Mouse (Mus musculus): ENCODE data around the gene Kbtbd8. TPM values are rescaled to one million over a fixed set of nuclear protein-coding genes. Genes with fewer than 3 reads are reported as not detected.

Kbtbd8 gene
- total and polyA plus RNA-seq, 2 experiments from 2014 or later: 1.0 to 3.7 TPM

DNA sequence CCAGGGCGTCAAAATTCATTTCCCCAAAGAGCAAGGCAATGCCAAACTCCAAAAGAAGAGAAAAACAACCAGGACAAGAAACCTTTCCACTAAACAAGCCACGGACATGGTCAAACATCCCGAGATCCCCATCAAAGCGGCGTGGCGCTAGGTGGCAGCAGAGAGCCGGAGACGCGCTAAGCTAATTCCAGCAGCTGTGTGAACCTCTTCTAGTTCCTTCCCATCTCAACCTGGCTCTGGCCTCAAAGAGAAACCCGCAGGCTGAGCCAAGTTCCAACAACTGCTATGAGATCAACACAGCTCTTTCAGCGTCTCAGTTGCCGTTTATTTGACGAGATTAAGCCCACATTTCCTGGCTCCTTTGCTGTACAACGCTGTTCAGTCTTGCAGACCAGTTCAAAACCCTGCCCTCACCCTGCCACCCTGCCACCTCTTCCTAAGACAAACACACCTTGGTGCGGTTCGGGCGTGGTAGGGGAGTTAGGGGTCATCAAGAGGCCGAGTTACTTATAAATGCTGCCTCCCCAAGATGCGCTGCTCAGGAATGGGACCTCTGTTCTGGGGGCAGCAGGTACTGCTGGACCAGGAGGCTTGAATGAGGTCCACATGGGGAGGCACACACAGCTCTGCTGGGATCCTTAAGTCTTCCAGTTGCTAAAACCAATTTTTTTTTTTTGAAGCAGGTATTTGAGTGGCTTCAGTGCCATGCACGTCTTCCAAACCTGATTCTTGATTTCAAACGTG is 18.5 kb upstream of the Kbtbd8 start:
- H3K9me3 ChIP-seq (ENCODE audit: low read length): no peaks in the 10 kb centered on the region
- TF ChIP-seq CTCF (IDR thresholded peaks at IDR 0.05): peak; percentile 94
- DNase-seq (ENCODE audit: low spot score) (peak; percentile 87), ATAC-seq (ENCODE audit: low FRiP score) (peak; percentile 63; the same call in 1 of the 2 replicates)
- no peak overlapping the region for H3K4me2 ChIP-seq (ENCODE audit: low read depth, low read length, poor library complexity, severe bottlenecking)
- H3K27ac ChIP-seq (ENCODE audit: low read depth, low read length): no peak overlapping the region
- H3K27me3 ChIP-seq (ENCODE audit: insufficient read depth, low read length): no peaks in the 10 kb centered on the region
- no peak overlapping the region for H3K9ac ChIP-seq (replicated peaks; ENCODE audit: low read length, poor library complexity, severe bottlenecking)
- H3K4me1 ChIP-seq (ENCODE audit: insufficient read depth, low read length): no peaks in the 10 kb centered on the region
- 24% methylated on average over 21 of the region's 21 CpGs for WGBS
- no peak overlapping the region for H3K4me3 ChIP-seq (ENCODE audit: low read depth, low read length)
- no peaks in the 10 kb centered on the region for H3K36me3 ChIP-seq (ENCODE audit: insufficient read depth, low read length)

DNA sequence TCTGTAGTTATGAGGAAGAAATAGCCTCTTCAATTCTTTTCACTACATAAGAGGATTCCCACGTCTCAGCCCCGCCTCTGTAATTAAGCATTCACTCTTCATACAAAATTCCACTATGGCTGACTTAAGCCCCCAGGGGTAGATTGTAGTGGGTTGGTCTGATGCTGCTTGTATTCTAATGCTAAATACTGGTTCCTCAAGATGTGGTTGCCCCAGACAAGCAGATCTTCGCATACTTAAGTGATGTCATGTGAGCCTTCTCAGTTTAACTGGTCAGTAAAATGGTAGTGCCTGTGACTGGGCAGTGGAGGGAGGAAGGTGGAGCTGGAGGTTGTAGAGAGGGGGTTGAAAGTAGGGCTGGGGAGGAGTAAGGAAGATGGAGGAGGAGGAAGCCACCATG is 13.3 kb upstream of the Kbtbd8 start:
- TF ChIP-seq CTCF (IDR thresholded peaks at IDR 0.05): no peak
- no peak overlapping the region for H3K27ac ChIP-seq (ENCODE audit: low read depth, low read length)
- no peaks in the 10 kb centered on the region for H3K9me3 ChIP-seq (ENCODE audit: low read length)
- DNase-seq (ENCODE audit: low spot score): no peak
- H3K4me2 ChIP-seq (ENCODE audit: low read depth, low read length, poor library complexity, severe bottlenecking): no peak overlapping the region
- no peak for ATAC-seq (ENCODE audit: low FRiP score)
- no peak overlapping the region for H3K4me3 ChIP-seq (ENCODE audit: low read depth, low read length)
- H3K9ac ChIP-seq (replicated peaks; ENCODE audit: low read length, poor library complexity, severe bottlenecking): no peak overlapping the region
- H3K36me3 ChIP-seq (ENCODE audit: insufficient read depth, low read length): no peaks in the 10 kb centered on the region
- WGBS: 34% methylated on average over 3 of the region's 3 CpGs
- H3K4me1 ChIP-seq (ENCODE audit: insufficient read depth, low read length): no peaks in the 10 kb centered on the region
- no peaks in the 10 kb centered on the region for H3K27me3 ChIP-seq (ENCODE audit: insufficient read depth, low read length)

DNA sequence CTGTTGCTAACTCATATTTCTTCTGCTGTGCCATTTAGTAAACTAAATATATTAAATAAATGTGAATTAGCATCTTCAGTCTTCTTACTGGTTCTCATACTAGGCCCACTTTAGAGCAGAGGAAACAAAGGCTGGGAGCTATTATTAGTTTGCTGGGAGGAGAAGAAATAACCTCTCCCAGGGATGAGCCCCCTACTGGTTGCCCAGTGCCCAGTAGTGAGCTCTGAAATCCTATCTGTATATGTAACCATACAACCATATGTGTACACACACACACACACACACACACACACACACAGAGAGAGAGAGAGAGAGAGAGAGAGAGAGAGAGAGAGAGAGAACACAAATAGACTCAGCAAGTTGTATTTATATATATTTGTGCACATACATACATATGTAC is 8.6 kb upstream of the Kbtbd8 start:
- H3K36me3 ChIP-seq (ENCODE audit: insufficient read depth, low read length): no peaks in the 10 kb centered on the region
- no peak overlapping the region for H3K4me3 ChIP-seq (ENCODE audit: low read depth, low read length)
- no peaks in the 10 kb centered on the region for H3K27me3 ChIP-seq (ENCODE audit: insufficient read depth, low read length)
- no peaks in the 10 kb centered on the region for H3K4me1 ChIP-seq (ENCODE audit: insufficient read depth, low read length)
- no peak for TF ChIP-seq CTCF (IDR thresholded peaks at IDR 0.05)
- ATAC-seq (ENCODE audit: low FRiP score): no peak
- no peak overlapping the region for H3K4me2 ChIP-seq (ENCODE audit: low read depth, low read length, poor library complexity, severe bottlenecking)
- DNase-seq (ENCODE audit: low spot score): no peak
- H3K27ac ChIP-seq (ENCODE audit: low read depth, low read length): no peak overlapping the region
- H3K9ac ChIP-seq (replicated peaks; ENCODE audit: low read length, poor library complexity, severe bottlenecking): no peak overlapping the region
- no peaks in the 10 kb centered on the region for H3K9me3 ChIP-seq (ENCODE audit: low read length)

DNA sequence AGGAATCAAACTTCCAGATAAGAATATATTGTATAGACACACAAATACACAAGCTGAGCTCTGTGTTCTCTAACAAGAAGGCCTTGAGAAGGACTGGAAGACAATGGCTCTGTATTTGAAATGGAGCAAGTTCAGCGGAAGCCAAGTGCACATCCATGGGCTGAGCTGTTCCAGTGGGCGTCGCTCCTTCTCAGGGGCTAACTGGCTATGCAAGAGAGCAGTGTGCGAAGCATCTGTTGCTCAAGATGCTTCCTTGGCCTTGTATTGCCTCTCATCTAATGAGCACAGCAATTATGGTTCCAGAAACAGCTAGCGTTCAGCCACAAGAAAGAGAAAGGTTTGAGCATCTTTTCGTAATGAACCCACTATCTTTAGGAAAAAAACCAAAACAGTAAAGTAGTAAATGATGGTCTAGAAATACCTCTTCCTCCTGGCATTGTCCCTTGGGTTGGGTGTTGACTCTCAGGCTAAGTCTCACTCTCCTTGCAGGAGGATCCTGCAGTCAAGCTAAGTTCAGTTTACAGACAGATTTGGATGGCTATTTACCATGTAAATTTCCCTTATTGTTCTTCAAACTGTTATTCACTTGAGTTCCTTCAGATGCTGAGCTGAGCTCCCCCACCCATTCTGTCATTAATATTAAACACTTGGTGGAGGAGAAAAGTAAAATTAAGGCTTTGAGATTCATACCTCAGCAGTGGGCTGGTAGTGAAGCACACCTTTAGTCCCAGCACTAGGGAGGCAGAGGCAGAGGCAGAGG is 7.2 kb upstream of the Kbtbd8 start:
- Histone ChIP-seq H3K9me3 (ENCODE audit: low read length) (no peaks in the 10 kb centered on the region), H3K9ac (replicated peaks; ENCODE audit: low read length, poor library complexity, severe bottlenecking) (no peak overlapping the region), H3K36me3 (ENCODE audit: insufficient read depth, low read length) (no peaks in the 10 kb centered on the region), H3K4me2 (ENCODE audit: low read depth, low read length, poor library complexity, severe bottlenecking) (no peak overlapping the region), H3K4me1 (ENCODE audit: insufficient read depth, low read length) (no peaks in the 10 kb centered on the region), H3K4me3 (ENCODE audit: low read depth, low read length) (no peak overlapping the region), H3K27ac (ENCODE audit: low read depth, low read length) (no peak overlapping the region), H3K27me3 (ENCODE audit: insufficient read depth, low read length) (no peaks in the 10 kb centered on the region)
- TF ChIP-seq CTCF (IDR thresholded peaks at IDR 0.05): no peak
- 87% methylated on average over 6 of the region's 6 CpGs for WGBS
- ATAC-seq (ENCODE audit: low FRiP score) (no peak), DNase-seq (ENCODE audit: low spot score) (no peak)

DNA sequence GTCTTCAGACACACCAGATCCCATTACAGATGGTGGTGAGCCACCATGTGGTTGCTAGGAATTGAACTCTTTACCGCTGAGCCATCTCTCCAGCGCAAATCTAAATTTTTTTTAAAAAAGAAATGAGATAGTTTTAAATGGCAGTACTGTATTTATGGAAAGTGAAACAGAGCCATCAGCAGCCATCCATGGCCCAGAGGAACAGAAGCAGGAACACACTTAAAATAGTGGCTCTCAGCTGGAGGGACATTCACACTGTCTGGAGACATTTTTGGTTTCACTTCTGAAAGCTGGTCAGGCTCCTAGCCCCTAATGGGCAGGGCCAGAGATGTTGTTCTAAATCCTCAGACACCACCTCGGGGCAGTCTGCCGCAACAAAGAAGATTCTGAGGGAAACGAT is 5.0 kb upstream of the Kbtbd8 start:
- DNase-seq (ENCODE audit: low spot score) (no peak), ATAC-seq (ENCODE audit: low FRiP score) (no peak)
- no peak for TF ChIP-seq CTCF (IDR thresholded peaks at IDR 0.05)
- Histone ChIP-seq H3K27me3 (ENCODE audit: insufficient read depth, low read length) (no peaks in the 10 kb centered on the region), H3K4me1 (ENCODE audit: insufficient read depth, low read length) (no peaks in the 10 kb centered on the region), H3K4me2 (ENCODE audit: low read depth, low read length, poor library complexity, severe bottlenecking) (no peak overlapping the region), H3K9me3 (ENCODE audit: low read length) (no peaks in the 10 kb centered on the region), H3K9ac (replicated peaks; ENCODE audit: low read length, poor library complexity, severe bottlenecking) (no peak overlapping the region), H3K36me3 (ENCODE audit: insufficient read depth, low read length) (no peaks in the 10 kb centered on the region), H3K27ac (ENCODE audit: low read depth, low read length) (no peak overlapping the region), H3K4me3 (ENCODE audit: low read depth, low read length) (no peak overlapping the region)
- 66% methylated on average over 5 of the region's 5 CpGs for WGBS

DNA sequence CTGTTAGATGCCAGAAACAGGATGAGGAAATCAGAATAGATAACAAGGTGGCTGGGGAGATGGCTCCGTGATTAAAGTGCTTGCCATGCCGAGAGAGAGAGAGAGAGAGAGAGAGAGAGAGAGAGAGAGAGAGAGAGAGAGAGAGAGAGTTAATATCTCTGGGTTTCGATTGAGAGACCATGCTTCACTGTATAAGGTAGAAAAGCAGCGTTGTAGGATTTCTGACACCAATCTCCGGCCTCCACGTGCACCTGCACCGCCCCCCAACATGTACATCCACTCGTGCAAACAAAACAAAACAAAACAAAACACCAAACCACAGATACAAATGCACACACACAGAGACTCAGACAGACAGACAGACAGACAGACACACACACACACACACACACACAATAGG is 527 bp upstream of the Kbtbd8 start:
- TF ChIP-seq CTCF (IDR thresholded peaks at IDR 0.05): no peak
- WGBS: 60% methylated on average over 8 of the region's 8 CpGs
- no peak overlapping the region for H3K4me3 ChIP-seq (ENCODE audit: low read depth, low read length)
- ATAC-seq (ENCODE audit: low FRiP score) (no peak), DNase-seq (ENCODE audit: low spot score) (no peak)
- no peaks in the 10 kb centered on the region for H3K9me3 ChIP-seq (ENCODE audit: low read length)
- 0 out of 2 replicates have a peak overlapping the region, but pooled peaks have one; percentile 46 for H3K4me2 ChIP-seq (ENCODE audit: low read depth, low read length, poor library complexity, severe bottlenecking)
- H3K9ac ChIP-seq (replicated peaks; ENCODE audit: low read length, poor library complexity, severe bottlenecking): no peak overlapping the region
- no peaks in the 10 kb centered on the region for H3K27me3 ChIP-seq (ENCODE audit: insufficient read depth, low read length)
- H3K27ac ChIP-seq (ENCODE audit: low read depth, low read length): no peak overlapping the region
- H3K4me1 ChIP-seq (ENCODE audit: insufficient read depth, low read length): peaks cover 6% of the 10 kb centered on the region; the same call in 1 of the 2 replicates
- H3K36me3 ChIP-seq (ENCODE audit: insufficient read depth, low read length): no peaks in the 10 kb centered on the region

Data from midbrain, postnatal 0 days (tissue).